Mouse (Mus musculus): ENCODE data around the gene Zfp46. TPM values are rescaled to one million over a fixed set of nuclear protein-coding genes. Genes with fewer than 3 reads are reported as not detected.

The Zfp46 gene
- polyA plus RNA-seq, 1 experiment from 2014 or later, result 21.1 TPM

DNA sequence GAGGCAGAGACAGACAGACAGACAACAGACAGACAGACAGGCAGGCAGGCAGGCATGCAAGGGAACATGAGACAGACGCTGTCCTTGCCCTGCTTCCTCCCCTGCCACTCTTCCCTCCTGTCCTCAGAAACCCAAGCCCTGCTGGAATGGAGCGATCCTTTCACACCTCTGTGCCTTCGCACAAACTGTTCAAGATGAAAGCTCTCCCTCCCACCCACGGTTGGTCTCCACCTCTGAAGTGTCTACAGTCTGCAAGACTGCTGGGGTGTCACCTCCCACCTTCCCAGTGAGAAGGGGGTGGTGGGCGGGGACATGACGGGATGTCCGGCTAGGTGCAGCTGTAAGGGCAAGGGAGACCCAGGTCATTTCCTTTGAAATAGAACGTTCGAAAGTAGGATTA, 2.9 kb upstream of the Zfp46 start:
- H3K27ac ChIP-seq, result peak overlapping the region; percentile 68
- WGBS, result 59% methylated on average over 9 of the region's 9 CpGs

DNA sequence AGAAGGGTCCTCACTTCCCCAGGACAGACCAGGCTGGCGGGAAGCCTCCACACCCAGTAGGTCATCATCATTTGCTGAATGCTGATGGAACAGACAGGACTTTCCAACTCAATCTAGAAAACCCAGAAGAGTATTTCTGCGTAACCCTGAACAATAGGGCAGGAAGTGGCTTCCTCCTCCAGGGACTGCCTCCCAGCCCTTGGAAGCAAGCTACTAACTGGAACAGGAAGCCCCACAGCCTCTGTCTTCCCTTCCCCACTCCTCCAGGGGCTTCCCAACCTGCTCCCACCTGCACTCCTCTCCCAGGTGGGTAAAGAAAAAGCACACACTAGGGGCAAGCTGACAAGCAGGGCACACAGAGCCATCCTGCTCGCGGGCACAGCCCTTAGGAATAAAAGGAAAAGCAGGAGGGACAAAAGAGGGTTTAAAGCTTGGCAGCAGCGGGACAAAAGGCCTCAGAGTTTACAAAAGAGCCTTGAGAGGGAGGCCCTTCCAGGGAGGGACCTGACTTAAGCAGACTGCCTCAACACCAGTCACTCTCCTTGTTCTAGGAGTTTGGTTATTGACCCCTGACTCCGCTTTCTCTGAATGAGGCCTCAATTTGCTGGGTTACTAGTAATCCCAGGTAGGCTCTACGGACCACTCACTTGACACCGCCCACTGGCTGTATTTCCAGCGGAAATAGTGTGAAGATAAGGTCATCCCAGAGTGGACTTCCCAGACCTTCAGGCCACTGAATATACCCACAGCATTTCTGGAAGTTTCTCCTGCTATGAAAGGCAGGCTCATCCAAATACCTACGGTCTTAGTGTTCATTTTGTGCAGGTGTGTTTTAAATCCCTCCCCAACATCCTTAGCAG, 1.6 kb upstream of the Zfp46 start:
- Histone ChIP-seq H3K9me3 (peaks cover 1% of the 10 kb centered on the region; the same call in 1 of the 2 replicates), H3K36me3 (replicated peaks) (peaks cover 7% of the 10 kb centered on the region), H3K27me3 (ENCODE audit: poor library complexity, severe bottlenecking) (peaks cover under 1% of the 10 kb centered on the region; the same call in 1 of the 2 replicates), H3K27ac (peak overlapping the region; percentile 91), H3K4me3 (peak overlapping the region; percentile 35), H3K4me1 (peaks cover 61% of the 10 kb centered on the region)
- WGBS, result 11% methylated on average over 10 of the region's 10 CpGs
- DNase-seq (ENCODE audit: extremely low spot score, low spot score), result peak; percentile 67

More for the DNA sequence above, 2.9 kb upstream of the Zfp46 start:
- DNase-seq (ENCODE audit: extremely low spot score, low spot score), result no peak
- Histone ChIP-seq H3K9me3 (no peaks in the 10 kb centered on the region), H3K36me3 (replicated peaks) (no peaks in the 10 kb centered on the region), H3K4me1 (peaks cover 49% of the 10 kb centered on the region), H3K4me3 (no peak overlapping the region), H3K27me3 (ENCODE audit: poor library complexity, severe bottlenecking) (no peaks in the 10 kb centered on the region)

DNA sequence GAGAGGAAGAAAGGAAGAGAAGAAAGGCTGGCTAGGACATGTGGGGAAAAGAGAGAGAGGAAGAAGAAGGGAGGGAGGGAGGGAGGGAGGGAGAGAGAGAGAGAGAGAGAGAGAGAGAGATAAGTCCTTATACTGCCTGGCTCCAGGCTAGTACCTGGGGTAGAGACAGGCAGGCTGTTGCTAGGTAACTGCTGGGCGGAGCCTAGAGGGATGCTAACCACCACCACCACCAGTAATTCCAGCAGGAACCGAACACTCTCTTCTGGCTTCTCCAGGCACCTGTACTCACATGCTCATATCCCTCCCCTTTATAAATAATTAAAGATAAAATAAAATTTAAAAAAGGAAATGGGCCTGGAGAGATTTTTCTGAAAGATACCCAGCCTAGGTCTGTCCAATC, 700 bp upstream of the Zfp46 start:
- Histone ChIP-seq H3K9me3 (peaks cover 10% of the 10 kb centered on the region), H3K36me3 (replicated peaks) (peaks cover 16% of the 10 kb centered on the region), H3K27me3 (ENCODE audit: poor library complexity, severe bottlenecking) (peaks cover 10% of the 10 kb centered on the region), H3K4me1 (peaks cover 61% of the 10 kb centered on the region), H3K27ac (peak overlapping the region; percentile 91), H3K4me3 (0 out of 2 replicates have a peak overlapping the region, but pooled peaks have one; percentile 3)
- no peak for DNase-seq (ENCODE audit: extremely low spot score, low spot score)
- 14% methylated on average over 2 of the region's 2 CpGs for whole genome bisulfite sequencing

DNA sequence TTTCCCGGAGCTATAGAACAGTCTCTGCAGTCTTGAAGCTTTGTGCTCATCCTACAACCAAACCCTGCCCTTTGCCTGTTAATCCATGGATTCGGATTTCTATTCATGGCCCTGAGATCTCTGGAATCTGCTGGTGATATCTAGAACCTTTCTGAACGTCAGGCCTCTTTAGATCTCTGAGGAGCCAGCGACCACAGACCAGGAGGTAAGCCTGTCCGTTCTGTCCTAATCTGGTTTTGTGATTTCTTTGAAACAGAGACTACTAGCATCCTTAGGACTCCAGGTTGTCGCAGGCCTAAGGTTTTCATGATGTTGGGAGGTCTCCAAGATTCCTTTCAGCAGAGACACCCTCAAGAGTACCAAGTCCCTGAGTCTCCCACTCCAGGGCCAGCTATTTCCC, 408 bp downstream of the Zfp46 start:
- Histone ChIP-seq H3K4me1 (peaks cover 65% of the 10 kb centered on the region), H3K27me3 (ENCODE audit: poor library complexity, severe bottlenecking) (peaks cover 21% of the 10 kb centered on the region), H3K36me3 (replicated peaks) (peaks cover 27% of the 10 kb centered on the region), H3K4me3 (peak overlapping the region; percentile 68), H3K27ac (peak overlapping the region; percentile 91), H3K9me3 (peaks cover 14% of the 10 kb centered on the region)
- DNase-seq (ENCODE audit: extremely low spot score, low spot score), result no peak
- WGBS, result 33% methylated on average over 6 of the region's 6 CpGs

DNA sequence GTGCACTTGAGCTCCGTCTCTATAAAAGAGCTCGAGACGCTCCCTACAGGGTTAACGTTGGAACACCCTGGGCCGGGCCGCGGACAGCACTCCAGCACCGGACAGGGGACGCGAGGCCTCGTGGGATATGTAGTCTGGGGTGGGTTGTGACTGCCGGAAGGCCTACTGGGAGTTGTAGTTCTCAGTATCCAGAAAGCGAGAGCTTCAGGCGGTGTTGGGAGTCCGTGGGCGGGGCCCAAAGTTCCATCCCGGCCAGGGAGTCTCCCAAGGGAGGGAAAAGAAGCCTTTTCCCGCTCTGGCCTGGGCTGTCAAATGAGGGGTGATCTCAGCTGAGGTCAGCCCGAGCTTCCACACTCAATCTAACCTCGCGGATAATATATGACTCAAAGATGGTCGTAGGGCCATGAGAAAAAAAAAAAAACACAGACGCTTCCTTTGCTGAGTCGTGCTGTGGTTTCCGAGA, 896 bp downstream of the Zfp46 start:
- WGBS, result under 1% methylated on average over 25 of the region's 25 CpGs

DNA sequence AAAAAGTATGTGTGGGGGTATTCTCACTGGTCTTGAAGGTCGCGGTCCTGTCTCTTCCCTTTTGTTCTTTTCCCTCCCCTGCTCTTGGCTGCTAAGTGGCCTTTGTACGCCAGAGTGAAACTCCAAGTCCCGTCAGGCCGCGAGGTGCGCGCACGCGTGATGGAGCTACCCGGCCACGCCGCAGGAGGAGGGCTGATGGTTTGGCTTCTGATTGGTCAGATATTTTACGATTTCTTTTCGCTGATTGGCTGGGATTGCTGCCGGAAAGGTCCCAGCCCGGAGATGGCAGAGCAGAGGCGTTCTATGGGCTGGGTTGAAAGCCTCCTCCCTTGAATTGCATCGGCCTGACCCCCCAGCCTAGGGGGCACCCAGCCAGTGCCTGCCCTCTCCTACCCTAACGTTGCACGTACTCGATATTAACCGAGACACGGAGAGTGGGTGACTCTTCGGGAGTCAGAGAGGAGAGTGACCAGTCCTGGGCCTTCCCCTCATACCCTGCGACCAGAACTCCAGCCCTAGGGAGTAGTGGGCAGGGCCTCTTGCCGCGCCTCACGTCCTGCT, 1.4 kb downstream of the Zfp46 start:
- peaks cover 19% of the 10 kb centered on the region for H3K9me3 ChIP-seq
- H3K4me3 ChIP-seq, result peak overlapping the region; percentile 68
- DNase-seq (ENCODE audit: extremely low spot score, low spot score), result peak; percentile 94
- H3K4me1 ChIP-seq, result peaks cover 75% of the 10 kb centered on the region
- H3K27ac ChIP-seq, result peak overlapping the region; percentile 91
- 1% methylated on average over 29 of the region's 29 CpGs for WGBS
- peaks cover 31% of the 10 kb centered on the region for H3K27me3 ChIP-seq (ENCODE audit: poor library complexity, severe bottlenecking)
- H3K36me3 ChIP-seq (replicated peaks), result peaks cover 37% of the 10 kb centered on the region

More for the DNA sequence above, 896 bp downstream of the Zfp46 start:
- H3K4me3 ChIP-seq, result peak overlapping the region; percentile 68
- H3K36me3 ChIP-seq (replicated peaks), result peaks cover 32% of the 10 kb centered on the region
- peaks cover 26% of the 10 kb centered on the region for H3K27me3 ChIP-seq (ENCODE audit: poor library complexity, severe bottlenecking)
- H3K27ac ChIP-seq, result peak overlapping the region; percentile 91
- peak; percentile 93 for DNase-seq (ENCODE audit: extremely low spot score, low spot score)
- H3K9me3 ChIP-seq, result peaks cover 15% of the 10 kb centered on the region
- H3K4me1 ChIP-seq, result peaks cover 70% of the 10 kb centered on the region

DNA sequence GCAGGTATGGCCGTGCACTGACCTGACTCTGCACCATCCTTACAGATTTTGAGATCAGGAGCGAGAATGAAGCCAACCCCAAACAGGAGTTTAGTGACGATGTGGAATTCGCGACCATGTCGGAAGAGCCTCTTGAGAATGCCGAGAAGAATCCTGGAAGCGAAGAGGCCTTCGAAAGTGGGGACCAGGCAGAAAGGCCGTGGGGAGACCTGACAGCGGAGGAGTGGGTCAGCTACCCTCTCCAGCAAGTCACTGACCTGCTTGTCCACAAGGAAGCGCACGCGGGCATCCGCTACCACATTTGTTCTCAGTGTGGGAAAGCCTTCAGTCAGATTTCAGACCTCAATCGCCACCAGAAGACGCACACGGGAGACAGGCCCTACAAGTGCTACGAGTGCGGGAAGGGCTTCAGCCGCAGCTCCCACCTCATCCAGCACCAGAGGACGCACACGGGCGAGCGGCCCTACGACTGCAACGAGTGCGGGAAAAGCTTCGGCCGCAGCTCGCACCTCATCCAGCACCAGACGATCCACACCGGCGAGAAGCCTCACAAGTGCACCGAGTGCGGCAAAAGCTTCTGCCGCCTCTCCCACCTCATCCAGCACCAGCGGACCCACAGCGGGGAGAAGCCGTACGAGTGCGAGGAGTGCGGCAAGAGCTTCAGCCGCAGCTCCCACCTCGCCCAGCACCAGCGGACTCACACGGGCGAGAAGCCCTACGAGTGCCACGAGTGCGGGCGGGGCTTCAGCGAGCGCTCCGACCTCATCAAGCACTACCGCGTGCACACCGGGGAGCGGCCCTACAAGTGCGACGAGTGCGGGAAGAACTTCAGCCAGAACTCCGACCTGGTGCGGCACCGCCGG, 5.7 kb downstream of the Zfp46 start:
- peaks cover 42% of the 10 kb centered on the region for H3K4me1 ChIP-seq
- peaks cover 42% of the 10 kb centered on the region for H3K27me3 ChIP-seq (ENCODE audit: poor library complexity, severe bottlenecking)
- H3K36me3 ChIP-seq (replicated peaks), result peaks cover 77% of the 10 kb centered on the region
- H3K9me3 ChIP-seq, result peaks cover 19% of the 10 kb centered on the region
- peak overlapping the region; percentile 31 for H3K4me3 ChIP-seq
- peak; percentile 28 for DNase-seq (ENCODE audit: extremely low spot score, low spot score)
- H3K27ac ChIP-seq, result peak overlapping the region; percentile 37; the same call in 1 of the 2 replicates
- WGBS, result 24% methylated on average over 66 of the region's 66 CpGs

DNA sequence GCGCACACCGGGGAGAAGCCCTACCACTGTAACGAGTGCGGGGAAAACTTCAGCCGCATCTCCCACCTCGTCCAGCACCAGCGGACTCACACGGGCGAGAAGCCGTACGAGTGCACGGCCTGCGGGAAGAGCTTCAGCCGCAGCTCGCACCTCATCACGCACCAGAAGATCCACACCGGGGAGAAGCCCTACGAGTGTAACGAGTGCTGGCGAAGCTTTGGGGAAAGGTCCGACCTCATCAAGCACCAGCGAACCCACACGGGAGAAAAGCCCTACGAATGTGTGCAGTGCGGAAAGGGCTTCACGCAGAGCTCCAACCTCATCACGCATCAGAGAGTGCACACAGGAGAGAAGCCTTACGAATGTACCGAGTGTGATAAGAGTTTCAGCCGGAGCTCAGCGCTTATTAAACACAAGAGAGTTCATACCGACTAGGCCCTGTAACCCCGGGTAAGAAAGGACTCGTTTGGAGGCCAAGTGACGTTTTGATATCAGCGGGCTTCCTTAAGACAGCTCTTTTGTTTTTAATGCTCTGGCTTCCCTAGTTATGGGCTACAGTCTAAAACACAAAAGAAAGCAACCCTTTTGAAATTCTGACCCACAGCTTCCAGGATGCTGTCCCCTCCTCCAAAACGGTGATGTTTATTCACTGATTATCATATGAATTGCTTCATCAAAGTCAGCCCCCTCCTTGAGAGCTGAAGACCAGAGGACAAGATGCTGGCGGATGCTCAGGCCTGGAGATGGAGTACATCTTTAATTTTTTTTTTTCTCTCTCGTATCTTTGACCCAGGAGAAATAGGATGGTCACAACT, 6.5 kb downstream of the Zfp46 start:
- peaks cover 19% of the 10 kb centered on the region for H3K9me3 ChIP-seq
- 43% methylated on average over 39 of the region's 39 CpGs for WGBS
- H3K27me3 ChIP-seq (ENCODE audit: poor library complexity, severe bottlenecking), result peaks cover 42% of the 10 kb centered on the region
- H3K27ac ChIP-seq, result peak overlapping the region; percentile 37; the same call in 1 of the 2 replicates
- peak; percentile 26 for DNase-seq (ENCODE audit: extremely low spot score, low spot score)
- peak overlapping the region; percentile 31 for H3K4me3 ChIP-seq
- peaks cover 39% of the 10 kb centered on the region for H3K4me1 ChIP-seq
- H3K36me3 ChIP-seq (replicated peaks), result peaks cover 80% of the 10 kb centered on the region

DNA sequence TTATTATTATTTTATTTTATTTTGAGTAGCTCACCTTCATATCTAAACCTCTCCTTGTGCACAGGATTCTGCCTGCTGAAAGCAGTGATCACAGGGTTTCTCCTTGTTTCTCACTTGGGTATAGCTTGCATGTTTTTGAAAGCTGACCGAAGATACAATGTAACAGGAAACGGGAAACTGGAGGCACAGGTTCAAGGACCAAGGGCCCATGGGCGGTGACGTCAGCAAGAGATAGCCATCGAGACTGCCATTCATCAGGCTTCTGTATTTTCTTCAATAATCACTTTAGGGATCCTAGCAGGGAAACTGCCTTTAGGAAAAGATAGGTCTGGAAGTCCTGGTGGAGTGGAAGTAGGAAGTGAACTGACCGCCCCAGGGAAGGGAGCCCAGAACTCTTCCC, 7.2 kb downstream of the Zfp46 start:
- 93% methylated on average over 6 of the region's 6 CpGs for WGBS
- Histone ChIP-seq H3K9me3 (peaks cover 19% of the 10 kb centered on the region), H3K27ac (no peak overlapping the region), H3K27me3 (ENCODE audit: poor library complexity, severe bottlenecking) (peaks cover 42% of the 10 kb centered on the region), H3K4me1 (peaks cover 33% of the 10 kb centered on the region), H3K36me3 (replicated peaks) (peaks cover 80% of the 10 kb centered on the region), H3K4me3 (no peak overlapping the region)
- no peak for DNase-seq (ENCODE audit: extremely low spot score, low spot score)

DNA sequence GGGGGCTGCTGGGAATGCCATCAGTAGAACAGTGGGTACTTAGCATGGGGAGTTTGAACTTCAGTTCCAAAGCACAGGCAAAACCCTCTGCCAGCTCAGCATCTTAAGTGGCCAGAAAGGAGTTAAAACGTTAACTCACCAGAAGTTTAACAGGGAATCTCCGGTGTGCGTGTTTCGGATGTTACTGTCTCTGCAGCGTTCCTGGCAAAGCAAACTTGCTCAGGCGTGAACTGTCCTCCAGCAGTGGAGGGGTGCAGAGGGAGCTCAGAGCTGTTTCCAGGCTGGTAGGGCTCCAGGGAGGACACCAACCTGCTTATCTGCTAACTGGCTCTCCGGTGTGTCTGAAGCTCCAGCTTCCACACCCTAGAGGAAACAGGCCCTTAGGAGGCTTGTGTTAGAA, 11.5 kb downstream of the Zfp46 start:
- peaks cover 42% of the 10 kb centered on the region for H3K36me3 ChIP-seq (replicated peaks)
- H3K27me3 ChIP-seq (ENCODE audit: poor library complexity, severe bottlenecking), result peaks cover 11% of the 10 kb centered on the region
- DNase-seq (ENCODE audit: extremely low spot score, low spot score), result no peak
- WGBS, result 79% methylated on average over 7 of the region's 7 CpGs
- H3K4me1 ChIP-seq, result peaks cover 6% of the 10 kb centered on the region
- H3K27ac ChIP-seq, result no peak overlapping the region
- H3K4me3 ChIP-seq, result no peak overlapping the region
- H3K9me3 ChIP-seq, result no peaks in the 10 kb centered on the region; the same call in 1 of the 2 replicates

DNA sequence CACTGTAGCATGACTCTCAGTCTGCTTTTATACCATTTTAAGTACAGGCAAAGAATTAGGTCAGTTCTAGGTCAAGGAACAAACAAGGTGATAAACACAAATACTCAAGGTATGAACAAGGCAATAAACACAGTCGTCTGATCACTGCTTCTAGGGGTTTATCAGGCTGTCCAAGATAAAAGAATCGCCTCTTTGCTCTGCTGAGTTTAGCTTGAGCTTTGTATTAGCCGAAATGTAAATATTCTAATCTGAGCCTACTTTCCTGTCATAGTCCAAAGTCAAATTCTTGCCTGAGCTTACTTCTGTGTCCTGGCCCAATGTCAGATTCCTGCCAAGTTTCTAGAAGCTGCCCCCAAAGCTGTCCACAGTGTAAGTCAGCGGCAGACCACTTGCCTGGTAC, 18.0 kb downstream of the Zfp46 start:
- DNase-seq (ENCODE audit: extremely low spot score, low spot score), result no peak
- no peaks in the 10 kb centered on the region for H3K36me3 ChIP-seq (replicated peaks)
- no peaks in the 10 kb centered on the region for H3K27me3 ChIP-seq (ENCODE audit: poor library complexity, severe bottlenecking)
- 83% methylated on average over 4 of the region's 4 CpGs for WGBS
- H3K4me3 ChIP-seq, result no peak overlapping the region
- no peaks in the 10 kb centered on the region for H3K4me1 ChIP-seq
- H3K27ac ChIP-seq, result no peak overlapping the region
- H3K9me3 ChIP-seq, result no peaks in the 10 kb centered on the region

DNA sequence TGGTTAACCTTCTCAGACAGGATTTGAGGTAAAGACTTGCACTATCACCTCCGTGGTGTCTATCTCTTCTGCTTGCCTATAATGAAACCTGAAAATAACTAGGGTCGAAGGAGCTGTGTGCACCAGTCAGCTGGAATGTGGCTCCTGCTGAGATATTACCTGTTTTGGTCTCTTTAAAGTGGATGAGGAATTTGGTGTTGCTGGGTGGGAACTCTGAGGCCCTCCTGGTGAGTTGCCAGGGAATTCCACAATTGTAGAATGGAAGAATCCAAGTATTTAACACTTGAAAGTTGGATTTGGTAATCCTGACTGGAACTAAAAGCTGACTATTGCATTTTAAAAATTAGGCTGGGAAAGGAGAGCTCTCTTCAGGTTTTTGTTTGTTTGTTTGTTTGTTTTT, 19.7 kb downstream of the Zfp46 start:
- Histone ChIP-seq H3K4me1 (peaks cover 4% of the 10 kb centered on the region), H3K9me3 (no peaks in the 10 kb centered on the region), H3K27ac (no peak overlapping the region), H3K4me3 (no peak overlapping the region), H3K27me3 (ENCODE audit: poor library complexity, severe bottlenecking) (no peaks in the 10 kb centered on the region), H3K36me3 (replicated peaks) (no peaks in the 10 kb centered on the region)
- no peak for DNase-seq (ENCODE audit: extremely low spot score, low spot score)
- WGBS, result 43% methylated on average over 2 of the region's 2 CpGs

All from forebrain, embryonic 10.5 days (tissue).